Mouse (Mus musculus): ENCODE measurements at regions not wholly inside any gene's neighbourhood (a gene's known extent, or its start where the extent isn't known, plus 50 kb on each side); places are given as distances from the start of the nearest gene placed in this dataset.

- 80% methylated on average over 11 of the region's 11 CpGs for WGBS
- H3K4me2 ChIP-seq: no peak overlapping the region
- no peak overlapping the region for H3K9ac ChIP-seq (replicated peaks)
- no peaks in the 10 kb centered on the region for H3K36me3 ChIP-seq
- no peaks in the 10 kb centered on the region for H3K4me1 ChIP-seq (replicated peaks)
- H3K27ac ChIP-seq: no peak overlapping the region
- H3K9me3 ChIP-seq: no peaks in the 10 kb centered on the region
- H3K27me3 ChIP-seq: no peaks in the 10 kb centered on the region
- H3K4me3 ChIP-seq (replicated peaks): no peak overlapping the region
- no peak for ATAC-seq (ENCODE audit: insufficient number of reproducible peaks, insufficient read depth, low FRiP score, low TSS enrichment, low read depth)
Measured at GRCm38 (mm10) chr10:9014810-9015505, 129.1 kb upstream of the Sash1 start.

GRCm38 (mm10) chr10:9013549-9013925 lies 127.7 kb upstream of the Sash1 start:
- Histone ChIP-seq H3K27ac (no peak overlapping the region), H3K9me3 (no peaks in the 10 kb centered on the region), H3K4me3 (replicated peaks) (no peak overlapping the region), H3K4me1 (replicated peaks) (no peaks in the 10 kb centered on the region), H3K27me3 (no peaks in the 10 kb centered on the region), H3K4me2 (no peak overlapping the region), H3K9ac (replicated peaks) (no peak overlapping the region), H3K36me3 (no peaks in the 10 kb centered on the region)
- 69% methylated on average over 3 of the region's 3 CpGs for WGBS
- ATAC-seq (ENCODE audit: insufficient number of reproducible peaks, insufficient read depth, low FRiP score, low TSS enrichment, low read depth): no peak

- WGBS: 40% methylated on average over 5 of the region's 5 CpGs
- H3K27me3 ChIP-seq: no peaks in the 10 kb centered on the region
Measured at GRCm38 (mm10) chr10:9012829-9013548, 127.1 kb upstream of the Sash1 start.

GRCm38 (mm10) chr10:9011906-9012305 lies 126.0 kb upstream of the Sash1 start:
- Histone ChIP-seq H3K27me3 (no peaks in the 10 kb centered on the region), H3K4me1 (replicated peaks) (no peaks in the 10 kb centered on the region), H3K36me3 (no peaks in the 10 kb centered on the region), H3K27ac (no peak overlapping the region), H3K4me3 (replicated peaks) (no peak overlapping the region), H3K9me3 (no peaks in the 10 kb centered on the region), H3K4me2 (no peak overlapping the region), H3K9ac (replicated peaks) (no peak overlapping the region)
- 69% methylated on average over 2 of the region's 2 CpGs for WGBS
- ATAC-seq (ENCODE audit: insufficient number of reproducible peaks, insufficient read depth, low FRiP score, low TSS enrichment, low read depth): no peak

More at GRCm38 (mm10) chr10:9012829-9013548, 127.1 kb upstream of the Sash1 start:
- ATAC-seq (ENCODE audit: insufficient number of reproducible peaks, insufficient read depth, low FRiP score, low TSS enrichment, low read depth): no peak
- no peaks in the 10 kb centered on the region for H3K4me1 ChIP-seq (replicated peaks)
- no peak overlapping the region for H3K9ac ChIP-seq (replicated peaks)
- H3K4me3 ChIP-seq (replicated peaks): no peak overlapping the region
- H3K27ac ChIP-seq: no peak overlapping the region
- no peaks in the 10 kb centered on the region for H3K36me3 ChIP-seq
- H3K4me2 ChIP-seq: no peak overlapping the region
- H3K9me3 ChIP-seq: no peaks in the 10 kb centered on the region

GRCm38 (mm10) chr10:9010191-9010590 lies 124.3 kb upstream of the Sash1 start:
- H3K4me2 ChIP-seq: no peak overlapping the region
- no peaks in the 10 kb centered on the region for H3K4me1 ChIP-seq (replicated peaks)
- WGBS: 87% methylated on average over 13 of the region's 13 CpGs
- H3K4me3 ChIP-seq (replicated peaks): no peak overlapping the region
- H3K9ac ChIP-seq (replicated peaks): no peak overlapping the region
- no peaks in the 10 kb centered on the region for H3K9me3 ChIP-seq
- H3K36me3 ChIP-seq: no peaks in the 10 kb centered on the region
- H3K27me3 ChIP-seq: peaks cover 4% of the 10 kb centered on the region; the same call in 1 of the 2 replicates
- H3K27ac ChIP-seq: no peak overlapping the region
- no peak for ATAC-seq (ENCODE audit: insufficient number of reproducible peaks, insufficient read depth, low FRiP score, low TSS enrichment, low read depth)

GRCm38 (mm10) chr10:9005140-9005909 lies 119.5 kb upstream of the Sash1 start:
- ATAC-seq (ENCODE audit: insufficient number of reproducible peaks, insufficient read depth, low FRiP score, low TSS enrichment, low read depth): no peak
- Histone ChIP-seq H3K27me3 (peaks cover 4% of the 10 kb centered on the region; the same call in 1 of the 2 replicates), H3K36me3 (no peaks in the 10 kb centered on the region), H3K4me3 (replicated peaks) (no peak overlapping the region), H3K4me2 (no peak overlapping the region), H3K9me3 (no peaks in the 10 kb centered on the region), H3K4me1 (replicated peaks) (peaks cover 5% of the 10 kb centered on the region), H3K27ac (no peak overlapping the region), H3K9ac (replicated peaks) (no peak overlapping the region)
- WGBS: 72% methylated on average over 10 of the region's 10 CpGs

GRCm38 (mm10) chr10:9002261-9002660 lies 116.4 kb upstream of the Sash1 start:
- Histone ChIP-seq H3K27me3 (peaks cover 4% of the 10 kb centered on the region; the same call in 1 of the 2 replicates), H3K9ac (replicated peaks) (no peak overlapping the region), H3K4me3 (replicated peaks) (no peak overlapping the region), H3K36me3 (no peaks in the 10 kb centered on the region), H3K9me3 (no peaks in the 10 kb centered on the region), H3K27ac (no peak overlapping the region), H3K4me1 (replicated peaks) (peaks cover 5% of the 10 kb centered on the region), H3K4me2 (no peak overlapping the region)
- ATAC-seq (ENCODE audit: insufficient number of reproducible peaks, insufficient read depth, low FRiP score, low TSS enrichment, low read depth): no peak
- 47% methylated on average over 5 of the region's 5 CpGs for WGBS

GRCm38 (mm10) chr10:8998758-8999398 lies 113.0 kb upstream of the Sash1 start:
- Histone ChIP-seq H3K36me3 (no peaks in the 10 kb centered on the region), H3K27me3 (no peaks in the 10 kb centered on the region), H3K9ac (replicated peaks) (no peak overlapping the region), H3K27ac (no peak overlapping the region), H3K4me2 (no peak overlapping the region), H3K9me3 (no peaks in the 10 kb centered on the region), H3K4me1 (replicated peaks) (peaks cover 5% of the 10 kb centered on the region), H3K4me3 (replicated peaks) (no peak overlapping the region)
- WGBS: 38% methylated on average over 5 of the region's 5 CpGs
- no peak for ATAC-seq (ENCODE audit: insufficient number of reproducible peaks, insufficient read depth, low FRiP score, low TSS enrichment, low read depth)

- ATAC-seq (ENCODE audit: insufficient number of reproducible peaks, insufficient read depth, low FRiP score, low TSS enrichment, low read depth): no peak
- no peak overlapping the region for H3K4me2 ChIP-seq
- H3K9me3 ChIP-seq: no peaks in the 10 kb centered on the region
- no peak overlapping the region for H3K9ac ChIP-seq (replicated peaks)
- H3K27ac ChIP-seq: no peak overlapping the region
- 55% methylated on average over 2 of the region's 2 CpGs for WGBS
- H3K27me3 ChIP-seq: no peaks in the 10 kb centered on the region
- H3K36me3 ChIP-seq: no peaks in the 10 kb centered on the region
- H3K4me3 ChIP-seq (replicated peaks): no peak overlapping the region
- H3K4me1 ChIP-seq (replicated peaks): peaks cover 5% of the 10 kb centered on the region
Measured at GRCm38 (mm10) chr10:8998356-8998755, 112.5 kb upstream of the Sash1 start.

- Histone ChIP-seq H3K27ac (no peak overlapping the region), H3K9me3 (no peaks in the 10 kb centered on the region), H3K36me3 (no peaks in the 10 kb centered on the region), H3K4me2 (no peak overlapping the region), H3K9ac (replicated peaks) (no peak overlapping the region), H3K4me3 (replicated peaks) (no peak overlapping the region), H3K4me1 (replicated peaks) (no peaks in the 10 kb centered on the region), H3K27me3 (no peaks in the 10 kb centered on the region)
- no peak for ATAC-seq (ENCODE audit: insufficient number of reproducible peaks, insufficient read depth, low FRiP score, low TSS enrichment, low read depth)
- 65% methylated on average over 3 of the region's 3 CpGs for WGBS
Measured at GRCm38 (mm10) chr10:8995097-8995496, 109.2 kb upstream of the Sash1 start.

- Histone ChIP-seq H3K36me3 (no peaks in the 10 kb centered on the region), H3K9me3 (no peaks in the 10 kb centered on the region), H3K27me3 (no peaks in the 10 kb centered on the region), H3K4me3 (replicated peaks) (no peak overlapping the region), H3K27ac (no peak overlapping the region), H3K4me2 (no peak overlapping the region), H3K9ac (replicated peaks) (no peak overlapping the region), H3K4me1 (replicated peaks) (no peaks in the 10 kb centered on the region)
- WGBS: 91% methylated on average over 7 of the region's 7 CpGs
- ATAC-seq (ENCODE audit: insufficient number of reproducible peaks, insufficient read depth, low FRiP score, low TSS enrichment, low read depth): no peak
Measured at GRCm38 (mm10) chr10:8986339-8986738, 100.5 kb upstream of the Sash1 start.

All from limb, embryonic 12.5 days (tissue).